Mouse (Mus musculus): ENCODE results near the gene Vwce. TPM values are rescaled to one million over a fixed set of nuclear protein-coding genes. Genes with fewer than 3 reads are reported as not detected.

Gene Vwce
- not detected for polyA plus RNA-seq (2017; shearing (Covaris generic))

GRCm38 (mm10) chr19:10634106-10634871 is at the start of gene Vwce:
Gene Vwce, plus strand, starts transcription at chr19:10634213.

DNA sequence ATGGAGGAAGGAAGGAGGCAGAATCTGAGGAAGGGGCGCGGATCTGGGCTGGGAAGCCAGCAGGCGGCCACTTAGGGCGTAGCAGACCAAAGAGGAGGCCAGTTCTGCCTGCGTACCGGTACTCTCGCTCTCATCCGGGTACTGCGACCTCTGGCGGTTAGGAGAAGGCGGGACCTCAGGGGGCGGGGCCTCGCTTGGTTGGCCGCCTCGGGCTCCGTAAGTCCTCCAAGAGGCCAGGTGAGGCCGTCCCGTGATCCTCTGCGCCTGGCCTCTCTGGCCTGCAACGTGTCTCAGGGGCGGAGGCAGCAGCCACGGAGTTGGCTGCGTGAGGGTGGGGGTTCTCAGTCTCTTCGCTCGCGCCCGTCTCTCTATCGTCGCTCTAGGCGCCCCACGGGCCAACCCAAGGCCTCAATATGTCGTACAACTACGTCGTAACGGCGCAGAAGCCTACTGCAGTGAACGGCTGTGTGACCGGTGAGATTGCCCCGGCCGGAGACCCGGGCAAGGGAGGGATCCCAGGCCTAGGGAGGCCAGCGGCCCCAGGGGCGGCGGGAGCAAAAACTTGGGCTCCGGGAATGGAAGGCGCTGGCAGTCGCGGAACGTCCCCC is 28.6 kb upstream of the Vwce start, which contains the start of the genes Ddb1 and Tkfc:
Gene Ddb1, plus strand, starts transcription at position 35 of the 608 bp plus-strand sequence.
Gene Tkfc, minus strand, starts transcription at position 362 of the 608 bp plus-strand sequence.

DNA sequence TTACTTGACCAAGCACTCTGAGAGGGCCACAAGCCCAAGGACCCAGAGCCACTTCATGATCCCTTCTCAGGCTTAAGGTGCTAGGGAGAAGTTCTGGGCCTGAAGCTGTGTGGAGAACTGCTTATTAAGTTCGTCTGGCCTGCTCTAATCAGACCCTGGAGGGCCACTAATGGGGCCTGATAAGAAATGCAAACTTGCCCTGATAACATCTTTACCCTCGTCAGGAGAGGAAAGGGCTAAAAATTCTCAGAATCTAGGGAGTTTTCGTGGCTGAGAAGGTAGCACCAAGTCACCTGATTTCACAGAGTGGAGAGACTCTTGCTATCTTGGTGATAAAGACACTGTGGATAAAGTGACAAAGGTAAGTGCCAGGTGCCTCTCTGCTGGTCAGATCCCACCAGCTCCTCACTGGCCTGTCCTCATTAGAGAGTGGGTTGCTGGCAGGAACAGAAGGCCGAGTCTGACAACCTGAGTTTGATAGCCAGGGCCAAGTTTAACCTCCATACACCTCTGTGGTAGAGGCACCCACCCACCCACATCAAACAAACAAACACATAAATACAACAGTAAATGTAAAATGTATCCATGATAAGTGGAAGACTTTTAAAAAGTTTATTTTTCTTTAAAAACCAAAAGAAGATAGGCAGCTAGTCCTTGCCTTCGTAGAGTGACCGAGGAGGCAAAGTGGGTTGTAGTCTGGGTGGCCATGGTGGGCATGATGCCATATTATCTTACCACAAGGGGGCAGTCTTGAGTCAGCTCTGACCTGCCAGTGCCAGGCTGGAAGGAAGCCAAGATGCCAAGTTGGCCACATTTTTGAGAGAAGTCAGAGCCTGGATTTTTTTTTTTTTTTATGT is 44.1 kb downstream of the Vwce start, which contains the start of gene Pga5:
Gene Pga5, minus strand, starts transcription at position 157 of the 857 bp plus-strand sequence.

GRCm38 (mm10) chr19:10688537-10689352 is 54.7 kb downstream of the Vwce start, which contains the start of gene Vps37c:
Gene Vps37c, plus strand, starts transcription at chr19:10688735.

Other genes with a start within 250 kb of the Vwce start
- 0.05 TPM for gene Syt7, start 245.1 kb upstream of the Vwce start, polyA plus RNA-seq (2017; shearing (Covaris generic))
- not detected for gene Lrrc10b, start 176.7 kb upstream of the Vwce start, polyA plus RNA-seq (2017; shearing (Covaris generic))
- gene Ppp1r32, start 151.3 kb upstream of the Vwce start, polyA plus RNA-seq (2017; shearing (Covaris generic)): 0.26 TPM
- gene Cpsf7, start 108.9 kb upstream of the Vwce start, polyA plus RNA-seq (2017; shearing (Covaris generic)): 33.2 TPM
- gene Sdhaf2, start 108.1 kb upstream of the Vwce start, polyA plus RNA-seq (2017; shearing (Covaris generic)): 86.7 TPM
- gene Tmem216, start 78.0 kb upstream of the Vwce start, polyA plus RNA-seq (2017; shearing (Covaris generic)): 9.6 TPM
- 42.7 TPM for gene Cyb561a3, start 57.0 kb upstream of the Vwce start, polyA plus RNA-seq (2017; shearing (Covaris generic))
- gene Tmem138, start 56.9 kb upstream of the Vwce start, polyA plus RNA-seq (2017; shearing (Covaris generic)): 19.3 TPM
- gene Ddb1, start 28.9 kb upstream of the Vwce start, polyA plus RNA-seq (2017; shearing (Covaris generic)): 165 TPM
- gene Tkfc, start 28.6 kb upstream of the Vwce start, polyA plus RNA-seq (2017; shearing (Covaris generic)): 9.3 TPM
- not detected for gene Pga5, start 43.9 kb downstream of the Vwce start, polyA plus RNA-seq (2017; shearing (Covaris generic))
- gene Vps37c, start 54.5 kb downstream of the Vwce start, polyA plus RNA-seq (2017; shearing (Covaris generic)): 24.2 TPM
- gene Cd5, start 104.8 kb downstream of the Vwce start, polyA plus RNA-seq (2017; shearing (Covaris generic)): 647 TPM
- gene Cd6, start 195.8 kb downstream of the Vwce start, polyA plus RNA-seq (2017; shearing (Covaris generic)): 665 TPM
- gene Slc15a3, start 205.5 kb downstream of the Vwce start, polyA plus RNA-seq (2017; shearing (Covaris generic)): 0.50 TPM
- 0.56 TPM for gene Tmem132a, start 235.7 kb downstream of the Vwce start, polyA plus RNA-seq (2017; shearing (Covaris generic))
- gene Tmem109, start 247.8 kb downstream of the Vwce start, polyA plus RNA-seq (2017; shearing (Covaris generic)): 53.6 TPM

All from CD4-positive, CD25-positive, alpha-beta regulatory T cell (primary cell).